Mouse (Mus musculus) heart, postnatal 4 days (tissue): ENCODE results near the gene Olfr1395. TPM values are rescaled to one million over a fixed set of nuclear protein-coding genes. Genes with fewer than 3 reads are reported as not detected.

Source experiments
- DNase-seq: peaks from one replicate; pipeline ENCODE4 v3.0.0; 2021
- total RNA-seq, 2 experiments: library from RNA; stranded (reverse); gene quantifications; 2 replicates each; pipeline ENCODE4 v1.2.3; 2021

Gene Olfr1395
- not detected for total RNA-seq

DNA sequence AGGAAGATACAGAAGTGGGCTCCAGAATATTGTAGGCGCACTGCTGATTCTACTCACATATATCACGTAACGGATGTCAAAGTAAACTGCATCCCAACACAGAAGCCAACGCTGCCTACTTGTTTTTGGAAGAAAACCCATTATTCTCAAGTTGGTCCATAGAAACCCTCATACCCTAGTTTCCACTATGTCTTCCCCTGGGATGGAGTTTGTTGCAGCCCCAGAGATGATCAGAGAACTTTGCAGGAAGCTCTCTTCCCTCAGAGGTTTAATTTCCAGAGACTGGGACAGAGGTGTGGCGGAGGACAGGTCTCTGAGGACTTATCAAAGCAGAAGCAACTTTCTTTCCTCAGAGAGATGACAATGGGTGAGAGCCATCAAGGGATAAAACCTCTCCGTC, at the start of gene Olfr1395:
Gene Olfr1395 (plus strand): TSS at position 301 of the 400 bp plus-strand sequence.
- no peak for DNase-seq

DNA sequence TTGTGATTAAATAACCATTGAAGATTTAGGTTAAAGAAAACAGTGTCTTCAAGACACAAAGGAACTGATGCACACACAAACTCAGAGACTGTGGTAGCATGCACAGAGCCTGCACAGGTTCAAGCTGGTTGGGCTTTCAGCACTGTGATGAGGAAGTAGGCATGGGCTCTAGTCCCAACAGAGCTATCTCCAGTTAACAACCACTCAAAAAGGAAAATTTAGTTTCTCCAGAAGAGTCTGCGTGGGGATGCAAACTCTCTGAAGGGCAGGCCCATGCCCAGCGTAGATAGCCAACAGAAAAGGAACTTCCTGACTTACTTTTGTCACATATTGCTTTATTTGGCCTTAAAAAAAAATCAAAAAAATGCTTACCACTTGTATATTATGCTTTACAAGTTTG, 49.3 kb upstream of the Olfr1395 start:
- no peak for DNase-seq

DNA sequence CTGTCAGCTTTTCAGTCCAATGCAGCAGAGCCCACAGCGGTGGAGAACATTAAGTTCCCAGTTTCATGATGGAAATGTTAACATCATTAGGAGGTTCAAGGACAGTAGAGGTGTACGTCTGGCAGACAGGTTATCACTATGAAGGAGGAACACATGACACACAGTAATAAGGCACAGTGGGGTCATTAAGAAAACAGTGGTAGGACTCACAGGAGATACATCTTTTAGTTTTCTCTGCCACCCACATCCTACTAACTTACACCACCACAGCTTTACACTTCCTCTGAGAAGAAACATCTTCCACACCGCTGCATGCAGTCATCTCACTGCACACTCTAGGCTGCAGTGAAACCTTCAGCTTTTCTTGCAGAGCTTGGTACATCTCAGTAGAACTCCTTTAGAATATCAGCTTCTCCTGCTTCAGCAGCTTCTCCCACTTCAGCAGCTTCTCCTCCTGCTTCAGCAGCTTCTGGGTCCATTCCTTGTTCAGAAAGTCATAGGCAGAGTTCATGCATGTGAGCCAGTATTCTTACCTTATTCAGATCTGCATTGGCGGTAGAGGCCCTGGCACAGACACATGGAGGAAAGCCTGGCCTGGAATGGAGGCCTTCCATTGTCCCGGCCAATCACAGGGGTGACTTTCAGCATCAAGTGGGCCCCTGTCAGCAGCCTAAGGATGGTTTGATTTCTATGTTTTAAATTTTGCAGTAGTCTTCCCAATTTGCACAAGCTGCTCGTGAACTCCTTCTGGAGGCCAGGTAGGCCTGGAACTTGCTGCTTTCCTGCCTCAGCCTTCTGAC, 48.0 kb upstream of the Olfr1395 start:
- DNase-seq: no peak

DNA sequence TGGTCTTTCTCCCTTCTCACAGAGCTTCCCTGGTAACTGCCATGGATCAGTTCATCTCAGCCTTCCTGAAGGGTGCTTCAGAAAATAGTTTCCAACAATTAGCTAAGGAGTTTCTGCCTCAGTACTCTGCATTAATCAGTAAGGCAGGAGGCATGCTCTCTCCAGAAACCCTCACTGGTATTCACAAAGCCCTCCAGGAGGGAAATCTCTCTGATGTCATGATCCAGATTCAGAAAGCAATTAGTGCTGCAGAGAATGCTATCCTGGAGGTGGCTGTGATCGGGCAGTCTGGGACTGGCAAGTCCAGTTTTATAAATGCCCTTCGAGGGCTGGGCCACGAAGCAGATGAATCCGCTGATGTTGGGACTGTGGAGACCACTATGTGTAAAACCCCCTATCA, 46.7 kb upstream of the Olfr1395 start:
- no peak for DNase-seq

DNA sequence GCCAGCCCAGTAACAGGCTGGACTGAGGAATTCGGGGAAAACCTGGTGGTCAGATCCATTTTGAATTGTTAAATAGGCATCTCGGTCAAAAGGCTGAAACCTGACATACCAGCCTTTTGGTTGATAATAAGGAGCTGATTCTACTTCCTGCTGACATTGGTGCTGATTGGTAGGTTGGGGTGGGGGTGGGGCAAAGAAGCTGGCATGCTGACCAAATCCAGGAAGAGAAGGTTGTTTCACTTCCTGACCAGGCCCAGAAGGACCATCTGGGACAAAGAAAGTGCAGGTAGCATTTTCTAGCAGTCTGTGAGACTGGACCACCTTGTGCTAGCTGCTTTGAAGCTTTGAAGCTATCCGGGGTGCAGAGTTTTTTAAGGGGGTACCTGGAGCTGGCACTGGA, 41.7 kb upstream of the Olfr1395 start:
- no peak for DNase-seq

DNA sequence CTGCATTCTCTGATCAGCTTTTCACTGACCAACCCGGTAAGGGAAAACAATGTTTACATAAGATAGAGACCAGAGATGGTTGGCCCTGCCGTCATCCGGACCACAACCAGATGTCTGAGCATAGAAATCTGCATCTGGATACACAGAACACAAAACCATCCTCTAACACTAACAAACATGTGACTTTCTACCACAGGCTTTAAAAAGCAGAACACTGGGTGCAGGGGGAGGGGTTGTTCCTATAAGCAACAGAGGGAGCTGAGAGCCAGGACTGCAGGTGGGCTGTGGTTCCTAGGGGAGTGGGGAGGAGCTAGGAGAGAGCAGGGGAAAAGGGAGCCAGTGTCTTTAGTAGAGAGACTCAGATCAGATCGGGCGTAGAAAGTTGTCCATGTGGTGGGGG, 40.6 kb upstream of the Olfr1395 start:
- no peak for DNase-seq

DNA sequence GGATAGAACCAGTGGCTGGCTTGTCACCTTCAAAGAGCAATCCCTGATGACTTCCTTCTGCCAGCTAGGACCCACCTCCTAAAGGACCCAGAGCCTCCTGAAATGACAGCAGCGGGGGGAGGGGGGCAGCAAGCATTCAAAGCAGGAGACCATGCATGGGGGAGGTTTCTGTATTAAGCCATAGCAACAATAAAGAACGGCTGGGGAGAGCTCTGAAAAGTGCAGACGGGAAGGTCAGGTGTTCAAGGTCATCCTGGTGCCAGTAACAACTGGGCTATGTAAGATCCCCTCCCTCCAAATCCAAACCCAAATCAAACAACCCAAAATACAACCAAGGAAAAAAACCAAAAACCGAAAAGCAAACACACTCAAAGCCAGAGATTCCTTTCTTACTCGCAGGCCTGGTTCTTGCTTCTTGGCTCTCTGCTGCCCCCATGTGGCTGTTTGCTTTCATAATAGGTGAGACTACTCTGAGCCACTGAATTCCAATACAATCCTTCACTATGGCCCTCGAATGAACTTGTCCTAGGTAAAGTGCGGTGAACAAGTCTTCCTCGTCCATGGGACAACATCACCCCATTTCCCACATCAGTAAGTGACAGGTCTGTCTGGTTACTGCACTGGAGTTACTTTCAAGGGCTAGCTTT, 38.9 kb upstream of the Olfr1395 start:
- peak; percentile 92 for DNase-seq

DNA sequence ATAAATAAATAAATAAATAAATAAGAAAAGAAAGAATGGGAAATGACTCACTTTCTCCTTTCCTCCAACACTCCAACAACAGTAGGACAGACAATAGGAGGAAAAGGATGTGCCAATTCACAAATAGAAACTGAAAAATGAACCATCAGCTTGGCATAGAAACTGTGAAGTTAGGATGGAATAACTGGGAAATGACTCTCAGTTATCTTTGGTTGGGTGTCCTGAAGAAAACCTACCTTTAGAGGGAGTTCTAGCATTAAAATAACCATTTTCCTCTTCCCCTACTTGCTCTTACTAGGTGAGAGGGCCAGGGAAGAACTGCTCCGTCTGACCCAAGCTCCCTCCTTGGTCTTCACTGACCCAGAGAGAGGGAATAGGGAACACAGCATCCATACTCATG, 36.3 kb upstream of the Olfr1395 start:
- DNase-seq: no peak

DNA sequence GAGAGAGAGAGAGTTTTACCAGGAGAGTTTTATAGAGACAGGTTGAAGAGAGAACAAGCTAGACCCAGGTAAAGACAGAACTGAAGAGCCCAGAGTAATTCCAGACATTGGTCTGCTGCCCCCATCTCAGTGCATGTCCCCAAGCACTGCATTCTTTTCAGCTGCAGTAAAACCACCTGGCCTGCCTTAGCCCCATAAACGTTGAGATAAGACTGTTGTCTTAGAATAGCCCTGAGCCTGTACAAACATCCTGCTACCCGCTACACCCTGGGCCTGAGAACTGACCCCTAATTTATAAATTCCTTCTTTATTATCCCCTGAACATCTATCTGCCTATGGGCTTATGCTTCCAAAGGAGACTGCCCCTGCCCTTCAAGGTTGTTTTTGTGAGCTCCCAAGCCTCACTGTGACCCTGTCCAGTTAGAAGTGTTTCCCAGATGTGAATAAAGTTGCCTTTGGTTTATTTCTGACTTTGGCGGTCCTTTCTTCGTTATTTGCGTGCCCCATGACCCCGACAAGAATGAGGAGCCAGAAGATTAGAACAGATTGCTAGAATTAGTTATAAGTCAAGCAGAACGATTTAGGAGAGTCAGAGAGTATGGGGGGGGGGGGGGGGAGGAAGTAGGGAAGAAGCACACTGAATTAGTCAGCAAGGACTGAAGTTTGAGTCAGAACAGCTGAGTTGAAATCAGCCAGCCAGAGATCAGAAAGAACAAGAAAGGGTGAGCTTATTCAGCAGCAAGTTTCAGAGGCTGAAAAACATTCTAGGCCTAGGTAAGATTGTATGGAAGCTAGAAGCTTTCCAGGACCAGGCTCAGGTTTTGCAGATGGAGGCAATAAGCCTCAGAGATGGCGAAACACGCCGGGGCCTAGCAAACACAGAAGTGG, 34.2 kb upstream of the Olfr1395 start:
- DNase-seq: no peak

DNA sequence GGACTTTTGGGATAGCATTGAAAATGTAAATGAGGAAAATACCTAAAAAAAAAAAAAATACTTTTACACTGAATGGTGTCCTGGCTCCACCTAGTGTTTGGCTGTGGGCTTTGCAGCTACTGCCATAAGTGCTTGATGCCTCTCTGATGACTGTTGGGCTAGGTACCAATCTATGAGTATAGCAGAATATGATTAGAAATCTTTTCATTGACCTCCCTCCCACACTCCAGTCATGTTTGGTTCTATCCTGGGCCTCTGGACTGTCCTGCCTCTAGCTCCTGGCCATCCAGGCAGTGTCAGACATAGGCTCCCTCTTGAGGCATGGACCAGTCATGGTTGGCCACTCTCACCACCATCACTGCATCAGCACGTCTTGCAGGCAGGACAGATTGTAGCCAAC, 33.2 kb upstream of the Olfr1395 start:
- peak; percentile 42 for DNase-seq

DNA sequence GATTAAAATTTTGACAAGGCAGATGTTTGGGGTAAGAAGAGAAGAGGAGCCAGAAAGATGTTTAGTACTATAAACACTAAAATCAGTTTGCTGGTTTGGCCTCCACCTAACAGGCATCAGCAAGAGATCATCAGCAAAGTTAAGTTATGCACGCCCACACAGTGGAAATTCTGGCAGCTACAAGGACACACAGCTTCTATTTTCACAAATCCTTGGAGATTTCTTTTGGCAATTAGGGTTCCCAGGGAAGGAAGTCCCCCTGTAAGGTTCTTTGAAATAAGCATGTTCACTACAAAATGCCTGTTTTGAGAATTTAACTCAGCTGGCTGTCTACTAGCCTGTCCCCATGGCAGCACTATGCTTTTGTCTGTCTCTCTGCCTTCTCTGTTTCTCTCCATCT, 31.1 kb upstream of the Olfr1395 start:
- no peak for DNase-seq

DNA sequence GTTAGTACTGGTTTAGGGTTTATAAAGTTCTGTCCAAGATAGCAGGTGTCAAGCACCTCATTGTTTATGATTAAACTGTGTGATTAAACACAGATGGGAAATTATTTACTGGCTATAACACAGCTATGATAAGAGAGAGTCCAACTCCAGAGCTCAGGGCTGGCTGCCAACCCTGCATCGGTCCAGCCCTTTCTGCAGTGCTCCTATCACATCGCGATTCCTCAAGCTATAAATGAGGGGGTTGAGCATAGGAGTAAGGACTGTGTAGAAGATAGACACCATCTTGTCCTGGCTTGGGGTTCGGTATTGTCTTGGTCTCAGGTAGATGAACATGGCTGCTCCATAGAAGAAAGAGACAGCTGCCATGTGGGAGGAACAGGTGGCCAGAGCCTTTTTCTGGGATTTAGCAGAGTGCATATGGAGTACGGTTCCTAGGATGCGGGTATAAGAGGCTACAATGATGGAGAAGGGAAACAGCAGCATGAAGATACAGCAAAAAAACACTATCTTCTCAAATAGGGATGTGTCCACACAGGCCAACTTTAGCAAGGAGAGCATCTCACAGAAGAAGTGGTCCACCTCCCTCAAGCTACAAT, 29.4 kb upstream of the Olfr1395 start:
- no peak for DNase-seq

DNA sequence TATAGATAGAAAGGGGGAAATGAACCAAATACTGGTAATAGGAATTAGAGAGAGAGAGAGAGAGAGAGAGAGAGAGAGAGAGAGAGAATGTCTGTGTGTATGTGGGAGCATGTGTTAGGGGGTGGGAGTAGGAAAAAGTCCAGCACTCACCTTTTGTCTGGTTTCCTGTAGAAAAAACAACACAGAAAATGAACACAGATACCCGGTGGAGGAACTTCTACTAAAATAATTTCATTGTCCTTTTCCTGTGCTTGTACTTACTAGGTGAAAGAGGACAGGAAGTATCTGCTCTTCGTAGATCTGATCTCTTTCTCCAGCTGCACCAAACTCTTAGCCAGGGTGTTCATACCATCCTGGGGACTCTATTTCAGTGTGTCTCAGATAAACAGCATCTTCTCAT, 27.9 kb upstream of the Olfr1395 start:
- no peak for DNase-seq

DNA sequence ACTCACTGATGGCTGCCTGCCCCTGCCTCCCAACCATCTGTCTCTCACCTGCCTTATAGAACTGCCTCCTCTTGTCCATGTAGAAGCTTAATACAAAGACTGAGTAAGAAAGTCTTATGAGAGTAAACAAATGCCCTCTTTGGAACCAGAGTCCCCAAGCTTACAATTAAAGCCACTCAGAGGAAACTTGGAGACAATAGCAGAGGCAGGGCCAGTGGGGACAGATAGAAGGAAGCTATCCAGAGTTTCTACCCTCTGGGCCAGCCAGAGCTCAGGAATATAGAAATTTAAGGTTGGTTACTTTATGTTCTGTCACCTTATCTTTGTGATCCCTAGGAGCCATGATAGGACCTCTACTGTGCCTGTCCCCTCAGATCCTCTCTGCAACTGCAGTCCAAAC, 27.3 kb upstream of the Olfr1395 start, which contains the start of gene Olfr1396:
Gene Olfr1396 (minus strand): TSS at position 101 of the 400 bp plus-strand sequence.
- DNase-seq: no peak

DNA sequence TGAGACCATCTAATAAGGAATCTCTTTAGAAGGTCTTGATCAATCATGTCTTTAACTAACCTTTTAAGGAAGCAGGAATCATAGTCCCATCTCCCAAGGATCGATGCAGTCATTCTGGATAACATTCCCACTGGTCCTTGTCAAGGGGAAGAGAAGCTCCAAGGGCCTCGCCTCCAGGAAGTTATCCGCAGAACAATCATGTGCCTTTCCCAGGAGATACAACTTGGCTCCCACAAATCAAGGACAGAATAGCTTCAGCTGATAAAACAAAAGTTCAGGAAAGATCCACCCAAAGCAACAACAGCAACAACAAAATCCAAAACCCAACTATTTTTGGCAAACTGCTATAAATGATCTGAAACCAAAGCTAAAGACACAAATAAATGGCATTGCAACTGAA, 22.4 kb upstream of the Olfr1395 start:
- DNase-seq: no peak

DNA sequence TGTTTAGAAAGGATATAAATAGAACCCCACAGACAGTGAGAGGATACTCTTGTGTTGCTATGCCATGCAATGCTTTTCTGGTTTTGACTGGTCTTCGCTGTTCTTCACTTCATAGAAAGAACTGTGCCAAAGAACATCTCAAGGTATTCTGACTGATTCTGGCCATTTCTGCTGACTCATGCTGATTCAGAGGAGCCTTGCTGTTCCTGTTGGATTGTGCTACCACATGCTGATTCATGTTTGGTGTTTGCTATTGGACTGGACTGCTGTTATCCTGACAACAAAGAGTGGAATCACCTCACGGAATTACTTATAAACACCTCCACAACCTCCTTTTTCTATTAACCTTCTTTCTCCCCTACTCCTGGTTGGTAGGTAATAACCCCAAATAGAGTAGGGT, 17.9 kb upstream of the Olfr1395 start:
- DNase-seq: no peak

DNA sequence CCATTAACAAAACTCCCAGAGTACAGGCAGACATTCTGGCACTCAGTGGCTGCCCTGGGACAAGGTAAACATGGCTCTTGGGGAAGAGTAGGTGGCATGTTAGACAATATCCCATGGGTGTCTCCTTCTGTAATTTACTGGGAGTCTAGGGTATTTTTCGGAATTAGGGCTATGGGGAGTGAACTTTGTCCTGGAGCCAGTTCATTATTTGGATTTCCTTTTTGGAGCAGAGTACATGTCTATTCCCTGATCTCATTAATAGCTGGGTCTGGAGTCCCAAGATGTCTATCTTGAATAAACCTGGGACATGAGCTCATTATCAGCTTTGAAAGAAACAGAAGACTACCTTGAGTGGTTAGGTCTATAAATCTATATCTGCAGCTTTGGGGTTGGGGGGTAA, 12.0 kb downstream of the Olfr1395 start, which contains the start of gene Olfr1394:
Gene Olfr1394 (plus strand): TSS at position 301 of the 400 bp plus-strand sequence.
- no peak for DNase-seq

DNA sequence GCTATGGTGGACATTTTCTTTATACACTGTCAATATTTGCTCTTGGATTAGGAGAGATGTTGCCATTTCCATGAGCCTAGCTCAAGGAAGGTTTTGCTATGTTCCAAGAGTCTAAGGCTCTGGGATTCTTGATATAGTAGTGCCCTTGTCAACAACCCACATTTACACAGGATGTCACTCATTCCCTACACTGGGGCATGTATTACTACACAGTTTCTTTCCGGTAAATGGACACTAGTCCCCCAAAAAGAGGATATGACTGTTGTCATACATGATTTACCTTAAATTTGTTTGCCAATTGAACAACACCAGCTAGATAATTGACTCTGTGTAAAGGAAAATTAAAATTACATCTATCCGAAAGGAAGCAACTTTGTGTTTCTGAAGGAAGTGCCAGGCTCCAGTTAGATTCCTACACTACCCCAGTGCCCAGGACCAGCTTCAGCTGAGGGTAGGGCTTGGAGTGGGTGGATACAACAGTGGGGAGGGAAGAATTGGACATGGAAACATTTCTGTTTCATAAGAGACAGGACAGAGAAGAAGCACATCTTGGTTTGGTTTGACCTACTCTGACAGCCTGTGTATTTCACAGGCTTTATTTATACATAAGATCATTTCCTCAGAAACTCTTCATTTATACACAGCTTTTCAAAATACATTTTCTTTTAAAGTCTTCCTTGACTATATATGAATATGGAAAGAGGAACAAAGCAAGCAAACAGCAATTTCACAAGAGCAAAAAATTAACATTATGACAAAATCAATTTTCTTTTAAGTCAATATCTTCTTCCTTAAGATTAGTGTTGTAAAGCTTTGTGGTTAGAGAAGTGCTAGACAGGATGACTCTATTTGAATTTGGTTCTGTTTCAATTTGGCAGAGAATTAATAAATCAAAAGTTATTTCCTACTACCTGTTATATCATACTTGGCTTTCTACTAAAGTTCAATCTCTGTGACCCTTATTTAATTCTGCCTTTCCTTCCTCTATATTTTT, 15.0 kb downstream of the Olfr1395 start:
- no peak for DNase-seq

DNA sequence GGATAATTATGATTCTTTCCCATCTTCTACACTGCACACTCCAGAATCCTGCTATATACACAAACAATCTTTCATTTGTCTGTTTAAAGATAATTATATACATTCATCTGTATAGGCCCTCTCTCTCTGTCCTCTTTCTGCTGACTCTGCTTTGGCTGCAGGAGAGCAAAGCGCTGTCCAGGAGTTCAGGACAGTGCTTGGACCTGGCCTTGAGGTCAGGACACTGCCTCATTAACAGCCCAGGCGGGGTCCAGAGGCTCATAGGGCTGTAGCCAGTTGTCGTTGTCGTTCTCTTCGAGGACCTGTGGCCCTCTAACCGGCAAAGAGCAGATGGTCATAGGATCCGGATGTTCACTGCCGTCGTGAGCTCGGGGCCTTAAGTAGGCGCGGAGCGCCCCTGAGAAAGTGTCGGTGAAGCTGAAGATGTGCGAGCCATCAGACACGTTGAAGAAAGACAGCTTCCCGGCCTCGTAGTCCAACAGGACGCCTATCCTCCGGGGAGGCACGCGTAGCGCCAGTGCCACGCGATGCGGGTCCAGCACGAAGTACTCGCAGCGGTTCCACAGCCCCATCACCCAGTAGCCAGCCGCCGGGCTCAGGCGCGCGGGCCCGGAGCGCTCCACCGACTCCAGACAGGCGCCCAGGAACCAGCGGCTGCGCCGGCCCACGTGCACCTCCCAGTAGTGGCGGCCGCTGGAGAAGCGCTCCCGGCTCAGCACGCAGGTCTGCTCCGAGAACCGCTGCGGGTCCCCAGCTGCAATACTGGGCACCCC, 27.0 kb downstream of the Olfr1395 start:
- DNase-seq: no peak

DNA sequence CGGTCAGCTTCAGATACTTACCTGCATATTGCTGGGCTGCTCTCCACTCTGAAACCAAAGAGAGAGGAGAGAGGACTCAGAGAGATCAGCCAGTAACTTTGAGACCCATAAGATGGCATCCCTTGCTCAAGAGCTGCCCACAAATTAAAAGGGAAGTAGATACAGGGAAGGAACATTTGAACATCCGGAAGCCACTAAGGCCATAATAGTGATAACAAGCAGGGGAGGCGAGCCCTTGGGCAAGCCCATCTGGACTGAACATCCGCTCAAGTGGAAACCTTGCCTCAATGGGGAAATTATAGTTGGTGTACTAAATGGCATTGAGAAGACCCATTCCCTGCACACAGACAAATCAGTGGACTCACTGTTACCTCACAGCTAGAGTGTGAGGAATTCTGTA, 28.5 kb downstream of the Olfr1395 start:
- no peak for DNase-seq

DNA sequence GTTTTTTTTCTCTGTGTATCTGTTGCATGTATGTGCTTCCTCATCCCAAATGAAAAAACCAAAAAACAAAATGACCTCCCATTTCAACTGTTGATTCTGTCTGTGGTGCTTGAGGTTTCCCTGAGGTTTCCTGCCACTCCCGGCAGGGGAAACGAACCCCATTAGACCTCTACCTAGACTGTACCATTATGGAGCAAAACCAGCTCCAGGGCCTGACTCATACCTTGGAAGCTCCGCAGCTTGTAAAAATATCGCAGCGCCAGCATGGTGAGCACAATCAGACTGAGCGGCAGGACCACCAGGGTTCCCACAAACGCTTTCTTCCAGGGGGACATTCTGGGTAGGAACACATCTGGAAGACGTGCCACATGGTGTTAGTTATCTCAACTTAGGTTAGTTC, 33.3 kb downstream of the Olfr1395 start:
- no peak for DNase-seq
